Mouse (Mus musculus) heart, embryonic 11.5 days (tissue): ENCODE measurements at regions not wholly inside any gene's neighbourhood (a gene's known extent, or its start where the extent isn't known, plus 50 kb on each side); places are given as distances from the start of the nearest gene placed in this dataset.
A peak's percentile ranks its signal among the peaks of the same experiment; 100 is the strongest.

Experiments used
- ATAC-seq: fragments of 200-750 bp; cut with Nextera tagmentation; replicated peaks from 2 replicates; pipeline ENCODE4 v1.8.0; 2017; ENCODE audit warnings: moderate library complexity; ENCODE audit not compliant: insufficient number of reproducible peaks, low FRiP score, low TSS enrichment
- H3K27ac ChIP-seq: fragments of 300-500 bp; sonication (generic); 2 replicates; pipeline ENCODE4 v1.5.1; 2014; ENCODE audit warnings: mild to moderate bottlenecking, low read depth, low read length
- H3K27me3 ChIP-seq: fragments of 300-500 bp; sonication (generic); 2 replicates; pipeline ENCODE4 v1.6.1; 2014; ENCODE audit warnings: mild to moderate bottlenecking, low read length, mixed read lengths; ENCODE audit not compliant: control insufficient read depth, insufficient read depth
- H3K36me3 ChIP-seq: fragments of 300-500 bp; sonication (generic); 2 replicates; pipeline ENCODE4 v1.6.1; 2014; ENCODE audit warnings: mild to moderate bottlenecking, low read length, moderate library complexity, mixed read lengths; ENCODE audit not compliant: control insufficient read depth, insufficient read depth
- H3K4me1 ChIP-seq: fragments of 300-500 bp; sonication (generic); 2 replicates; pipeline ENCODE4 v1.6.1; 2014; ENCODE audit warnings: low read length; ENCODE audit not compliant: control insufficient read depth, insufficient read depth
- H3K4me2 ChIP-seq: fragments of 300-500 bp; sonication (generic); 2 replicates; pipeline ENCODE4 v1.6.1; 2014; ENCODE audit warnings: mild to moderate bottlenecking, moderate library complexity
- H3K4me3 ChIP-seq: fragments of 300-500 bp; sonication (generic); 2 replicates; pipeline ENCODE4 v1.5.1; 2014; ENCODE audit warnings: low read depth, low read length
- H3K9ac ChIP-seq: fragments of 300-500 bp; sonication (generic); 2 replicates; pipeline ENCODE4 v1.6.1; 2014; ENCODE audit warnings: mild to moderate bottlenecking, low read depth, low read length, moderate library complexity
- H3K9me3 ChIP-seq: fragments of 300-500 bp; sonication (generic); replicated peaks from 2 replicates; pipeline ENCODE4 v1.6.1; 2016; ENCODE audit warnings: low read length; ENCODE audit not compliant: control insufficient read depth
- WGBS: fragments of 180-500 bp; shearing (Covaris S2); extraction: QIAGEN DNeasy Blood & Tissue Kit; methylation state at CpG from one replicate; pipeline ENCODE4 v1.1.7; 2014; ENCODE audit not compliant: insufficient replicate concordance; 5-methylcytosine and 5-hydroxymethylcytosine counted together

DNA sequence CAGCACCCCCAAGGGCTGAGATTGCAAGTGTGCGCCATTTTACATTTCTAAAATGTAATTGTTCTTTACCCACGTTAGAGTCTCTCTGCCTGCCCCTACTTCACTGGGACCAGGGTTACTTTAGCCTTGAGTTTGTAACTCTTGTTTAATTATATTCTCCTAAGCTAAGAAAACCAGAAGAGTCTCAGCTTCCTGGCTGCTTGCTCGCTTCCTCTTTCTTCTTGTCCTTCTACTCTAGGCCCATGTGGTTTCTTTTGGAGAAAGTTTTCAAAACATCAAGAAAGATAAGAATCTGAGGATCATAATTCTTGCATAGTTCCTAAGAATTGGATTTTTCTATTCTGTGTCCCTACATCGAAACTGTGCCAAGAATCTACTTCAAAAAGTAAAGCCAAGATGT is 228.6 kb downstream of the Tmsb4x start:
- no peak for ATAC-seq
- WGBS = 78% methylated on average over 4 of the region's 4 CpGs
- no peaks in the 10 kb centered on the region for H3K27me3 ChIP-seq

DNA sequence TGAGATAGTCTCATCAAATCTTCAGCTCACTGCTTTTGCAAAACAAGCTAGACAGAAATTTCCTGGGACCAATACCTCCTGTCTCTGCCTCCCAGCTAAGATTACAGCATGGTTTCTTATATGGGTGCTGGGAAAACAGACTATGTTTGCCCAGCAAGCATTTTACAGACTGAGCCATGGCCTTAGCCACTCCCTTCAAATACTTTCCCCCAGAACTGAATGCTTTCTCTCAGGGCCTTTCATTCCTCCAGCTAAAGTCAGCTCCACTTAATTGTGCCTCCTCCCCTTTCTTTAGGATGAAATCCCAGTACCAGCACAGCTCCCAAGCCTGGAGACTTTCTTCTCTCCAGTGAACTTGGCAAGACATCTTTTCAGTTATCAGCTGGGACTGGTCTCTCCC is 232.1 kb downstream of the Tmsb4x start:
- Histone ChIP-seq H3K4me2 (no peak overlapping the region), H3K9me3 (no peaks in the 10 kb centered on the region), H3K36me3 (no peaks in the 10 kb centered on the region), H3K27ac (no peak overlapping the region), H3K4me3 (no peak overlapping the region), H3K9ac (no peak overlapping the region), H3K27me3 (no peaks in the 10 kb centered on the region), H3K4me1 (no peaks in the 10 kb centered on the region)
- no peak for ATAC-seq

More for the DNA sequence above, 228.6 kb downstream of the Tmsb4x start:
- Histone ChIP-seq H3K36me3 (no peaks in the 10 kb centered on the region), H3K9me3 (no peaks in the 10 kb centered on the region), H3K4me3 (no peak overlapping the region), H3K4me2 (no peak overlapping the region), H3K9ac (no peak overlapping the region), H3K27ac (no peak overlapping the region), H3K4me1 (no peaks in the 10 kb centered on the region)

DNA sequence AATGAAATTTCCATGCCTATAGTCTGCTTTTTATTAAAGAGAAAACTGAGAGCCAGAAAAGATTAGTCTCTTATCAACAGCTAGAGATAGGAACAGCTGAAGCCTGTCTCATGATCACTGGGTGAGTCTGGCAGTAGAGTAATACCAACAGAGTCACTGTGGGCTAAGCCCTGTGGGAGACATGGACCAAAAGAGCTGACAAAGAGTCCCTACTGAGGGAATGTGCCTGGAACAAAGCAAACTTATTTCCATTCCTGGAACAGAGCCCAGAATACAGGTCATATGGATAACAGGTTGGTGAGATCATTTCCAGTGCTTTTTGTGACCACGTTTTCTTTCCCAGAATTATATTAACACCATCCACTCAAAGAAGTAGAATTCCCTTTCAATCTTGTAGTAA is 237.4 kb downstream of the Tmsb4x start:
- ATAC-seq = no peak
- WGBS = 19% methylated on average over 1 of the region's 1 CpGs
- Histone ChIP-seq H3K27ac (peak overlapping the region; percentile 29; the same call in 1 of the 2 replicates), H3K36me3 (no peaks in the 10 kb centered on the region), H3K27me3 (no peaks in the 10 kb centered on the region), H3K9ac (no peak overlapping the region), H3K9me3 (no peaks in the 10 kb centered on the region), H3K4me3 (no peak overlapping the region), H3K4me2 (no peak overlapping the region), H3K4me1 (no peaks in the 10 kb centered on the region)

DNA sequence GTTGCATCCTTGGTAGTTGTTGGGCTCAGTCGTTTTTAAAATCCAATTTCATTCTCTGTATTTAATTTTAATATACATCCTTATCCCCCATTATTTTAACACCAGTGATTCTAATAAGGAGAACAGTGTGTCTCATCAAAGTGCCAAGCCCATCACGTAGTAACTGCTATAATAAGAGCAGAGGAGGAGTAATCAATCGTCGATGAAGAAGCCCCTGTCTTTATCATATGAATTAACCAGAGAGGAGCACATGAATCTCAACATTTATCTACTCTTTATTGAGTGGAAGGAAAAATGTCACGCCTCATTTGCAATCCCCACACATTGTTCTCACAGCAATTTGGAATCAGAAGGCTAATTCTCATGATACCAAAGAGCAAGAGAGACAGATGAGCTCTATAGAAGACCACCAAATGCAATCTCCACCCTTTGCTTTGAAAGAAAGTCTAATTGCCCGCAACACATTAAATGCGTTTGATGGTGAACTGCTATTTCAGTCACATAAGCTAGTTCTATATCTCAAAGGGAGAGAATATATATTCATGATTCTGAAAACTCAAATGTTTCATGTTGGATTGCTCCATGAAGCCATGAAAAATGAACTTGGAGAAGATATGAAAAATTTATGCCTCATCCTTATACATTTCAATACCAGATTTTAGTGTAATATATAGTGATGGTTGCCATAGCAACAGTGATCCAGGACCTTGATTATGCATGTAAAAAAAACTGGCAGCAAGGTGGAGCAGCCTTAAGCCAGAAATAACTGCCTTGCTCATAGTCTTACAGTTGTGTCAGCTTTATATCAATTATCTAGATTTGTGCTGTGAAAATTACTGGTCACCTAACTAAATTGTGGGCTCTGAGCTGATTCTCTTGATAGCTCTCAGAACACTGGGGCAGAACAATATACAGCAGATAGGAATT is 244.2 kb downstream of the Tmsb4x start:
- Histone ChIP-seq H3K27ac (no peak overlapping the region), H3K36me3 (no peaks in the 10 kb centered on the region), H3K9ac (no peak overlapping the region), H3K4me1 (no peaks in the 10 kb centered on the region), H3K27me3 (no peaks in the 10 kb centered on the region), H3K4me2 (no peak overlapping the region), H3K9me3 (no peaks in the 10 kb centered on the region), H3K4me3 (no peak overlapping the region)
- ATAC-seq = no peak
- 75% methylated on average over 7 of the region's 7 CpGs for WGBS

DNA sequence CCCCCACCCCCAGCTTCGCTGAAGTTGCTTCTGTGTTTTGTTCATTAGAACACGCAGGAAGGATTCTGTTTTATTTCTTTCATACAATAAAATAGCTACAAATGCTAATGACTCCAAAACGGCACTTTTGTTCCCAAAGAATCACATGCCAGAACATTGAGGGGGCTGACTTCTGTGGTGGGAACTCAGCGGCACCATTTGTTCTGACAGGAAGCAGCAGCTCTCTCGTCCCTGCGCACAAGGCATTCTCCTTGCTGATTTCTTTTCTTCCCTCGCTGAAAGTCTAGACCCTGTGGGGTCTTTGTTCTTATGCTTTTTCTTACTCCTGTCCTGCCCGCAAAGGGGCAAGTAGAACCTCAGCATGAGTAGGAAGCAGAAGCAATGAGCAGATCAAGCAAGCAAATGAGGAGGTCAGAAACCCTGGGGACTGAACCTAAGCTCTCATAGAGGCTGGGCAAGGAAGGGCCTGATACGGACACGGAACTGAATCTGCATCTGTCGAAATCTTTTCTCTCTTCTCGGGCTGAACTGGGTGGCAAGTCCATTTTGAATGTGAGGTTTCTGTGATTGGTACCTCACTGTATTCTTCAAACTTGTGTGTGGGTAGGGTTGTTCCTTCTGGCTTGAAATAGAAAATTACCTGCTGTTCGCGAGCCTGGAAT is 256.5 kb downstream of the Tmsb4x start:
- no peaks in the 10 kb centered on the region for H3K36me3 ChIP-seq
- no peak overlapping the region for H3K27ac ChIP-seq
- H3K4me3 ChIP-seq = no peak overlapping the region
- H3K9me3 ChIP-seq = no peaks in the 10 kb centered on the region
- H3K9ac ChIP-seq = no peak overlapping the region
- no peak overlapping the region for H3K4me2 ChIP-seq
- 59% methylated on average over 14 of the region's 14 CpGs for WGBS
- no peaks in the 10 kb centered on the region for H3K4me1 ChIP-seq
- no peaks in the 10 kb centered on the region for H3K27me3 ChIP-seq
- ATAC-seq = no peak

DNA sequence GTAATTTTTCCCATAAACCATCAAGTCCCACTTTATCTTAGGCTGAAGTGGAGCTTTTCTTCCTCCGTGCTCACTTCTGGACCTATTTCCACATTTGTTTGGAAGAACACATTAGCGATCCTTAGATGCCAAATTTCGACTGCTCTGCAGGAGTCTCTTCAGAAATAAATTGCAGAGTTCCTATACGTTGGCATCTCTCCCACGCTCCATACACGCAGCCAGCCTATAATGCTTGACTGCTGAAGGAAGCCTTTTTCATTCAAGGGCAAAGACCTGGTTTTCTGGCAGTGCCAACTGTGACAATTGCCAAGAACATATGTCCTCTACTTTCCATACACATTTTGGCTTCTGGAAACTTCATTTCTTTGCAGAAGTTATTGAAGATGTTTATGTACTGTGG is 258.1 kb downstream of the Tmsb4x start:
- Histone ChIP-seq H3K27me3 (no peaks in the 10 kb centered on the region), H3K27ac (no peak overlapping the region), H3K4me2 (no peak overlapping the region), H3K9me3 (no peaks in the 10 kb centered on the region), H3K4me3 (no peak overlapping the region), H3K9ac (no peak overlapping the region), H3K36me3 (no peaks in the 10 kb centered on the region), H3K4me1 (no peaks in the 10 kb centered on the region)
- 81% methylated on average over 6 of the region's 6 CpGs for WGBS
- no peak for ATAC-seq

DNA sequence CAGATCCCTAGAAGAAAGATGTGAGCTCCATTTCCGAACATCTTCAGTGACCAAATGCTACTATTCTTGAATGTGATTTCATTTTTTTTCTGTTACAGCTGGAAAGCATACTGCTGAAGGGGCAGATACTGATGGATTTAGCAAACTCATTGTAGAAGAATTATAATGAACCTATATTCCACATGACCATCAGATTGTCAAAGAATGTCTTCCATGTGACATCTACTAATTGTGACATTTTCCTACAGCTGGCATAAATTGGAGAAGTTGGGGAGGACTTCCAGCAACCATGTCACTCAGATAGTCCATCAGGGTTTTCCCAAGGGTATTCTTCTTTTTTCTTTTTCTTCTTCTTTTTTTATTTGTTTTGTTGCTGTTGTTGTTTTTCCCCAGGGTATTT is 263.2 kb downstream of the Tmsb4x start:
- Histone ChIP-seq H3K4me3 (no peak overlapping the region), H3K4me2 (no peak overlapping the region), H3K4me1 (no peaks in the 10 kb centered on the region), H3K27ac (no peak overlapping the region), H3K9ac (no peak overlapping the region), H3K36me3 (no peaks in the 10 kb centered on the region), H3K27me3 (no peaks in the 10 kb centered on the region), H3K9me3 (no peaks in the 10 kb centered on the region)
- 72% methylated on average over 1 of the region's 1 CpGs for WGBS
- ATAC-seq = no peak

DNA sequence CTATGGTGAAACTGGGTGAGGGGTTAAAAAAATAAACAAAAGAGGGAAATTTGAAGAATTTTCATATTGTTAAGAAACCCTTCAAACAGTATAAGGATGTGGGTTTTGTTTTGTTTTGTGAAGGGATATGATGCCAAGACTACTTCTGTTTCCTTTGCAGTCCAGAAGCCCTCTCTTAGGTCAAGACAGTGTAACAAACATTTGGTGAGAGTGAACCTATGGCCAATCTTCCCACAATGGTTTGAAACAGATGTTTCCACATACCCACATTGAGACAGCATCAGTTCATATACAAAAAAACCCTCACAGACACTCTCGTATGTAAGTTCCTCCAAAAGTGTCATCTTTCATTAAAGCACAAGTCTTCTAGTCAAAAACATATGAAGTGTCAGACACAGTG is 263.6 kb downstream of the Tmsb4x start:
- Histone ChIP-seq H3K9ac (no peak overlapping the region), H3K36me3 (no peaks in the 10 kb centered on the region), H3K4me2 (no peak overlapping the region), H3K27ac (no peak overlapping the region), H3K4me3 (no peak overlapping the region), H3K27me3 (no peaks in the 10 kb centered on the region), H3K4me1 (no peaks in the 10 kb centered on the region), H3K9me3 (no peaks in the 10 kb centered on the region)
- no peak for ATAC-seq
- 73% methylated on average over 1 of the region's 1 CpGs for WGBS

DNA sequence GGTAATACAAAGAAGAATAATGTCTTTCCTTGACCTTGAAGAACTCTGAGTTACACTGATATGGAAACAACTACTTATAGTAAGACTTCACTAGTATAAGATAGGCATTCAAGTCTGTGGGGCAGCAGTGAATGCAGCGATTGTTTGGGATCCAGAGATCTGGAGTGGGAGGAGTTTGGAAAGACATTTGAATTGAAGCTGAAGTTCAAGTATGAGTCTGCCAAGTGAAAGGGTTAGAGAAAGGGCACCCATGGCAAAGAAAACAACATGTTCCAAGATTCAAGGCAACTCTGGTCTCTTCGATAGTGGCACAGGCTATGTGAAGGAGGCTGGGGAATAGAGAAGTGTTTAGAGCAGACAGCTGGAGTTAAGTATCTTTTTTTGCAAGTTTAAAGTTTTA is 275.3 kb downstream of the Tmsb4x start:
- WGBS = 66% methylated on average over 2 of the region's 2 CpGs
- Histone ChIP-seq H3K36me3 (no peaks in the 10 kb centered on the region), H3K4me1 (no peaks in the 10 kb centered on the region), H3K4me2 (no peak overlapping the region), H3K27ac (no peak overlapping the region), H3K4me3 (no peak overlapping the region), H3K27me3 (no peaks in the 10 kb centered on the region), H3K9ac (no peak overlapping the region), H3K9me3 (no peaks in the 10 kb centered on the region)
- ATAC-seq = no peak
